Mouse (Mus musculus) yolk sac, embryonic 10.5 days (tissue): Measurements from ENCODE around the gene Clps.
A peak's percentile ranks its signal among the peaks of the same experiment; 100 is the strongest.

Source experiments
- DNase-seq: peaks from one replicate; pipeline ENCODE4 v3.0.0-alpha.2; 2017; ENCODE audit warnings: low spot score

The Clps gene

GRCm38 (mm10) chr17:28553040-28553793 lies 7.3 kb downstream of the Clps start:
- DNase-seq, result peak; percentile 52

- DNase-seq, result no peak
Measured at GRCm38 (mm10) chr17:28549111-28549510, 11.5 kb downstream of the Clps start, which contains the start of gene Clpsl2. Clpsl2 (plus strand) TSS chr17:28549411.

GRCm38 (mm10) chr17:28548550-28548949 lies 12.0 kb downstream of the Clps start:
- DNase-seq, result no peak

- no peak for DNase-seq
Measured at GRCm38 (mm10) chr17:28546925-28547324, 13.6 kb downstream of the Clps start.

GRCm38 (mm10) chr17:28537881-28538280 lies 22.7 kb downstream of the Clps start:
- DNase-seq, result no peak

- no peak for DNase-seq
Measured at GRCm38 (mm10) chr17:28533327-28533726, 27.2 kb downstream of the Clps start.

GRCm38 (mm10) chr17:28532557-28532956 lies 28.0 kb downstream of the Clps start:
- no peak for DNase-seq

- DNase-seq, result no peak
Measured at GRCm38 (mm10) chr17:28531946-28532345, 28.6 kb downstream of the Clps start.

- DNase-seq, result no peak
Measured at GRCm38 (mm10) chr17:28530506-28530905, 30.1 kb downstream of the Clps start, which contains the start of gene Armc12. Armc12 (plus strand) TSS chr17:28530806.

GRCm38 (mm10) chr17:28529116-28529515 lies 31.4 kb downstream of the Clps start:
- no peak for DNase-seq

GRCm38 (mm10) chr17:28528043-28528351 lies 32.6 kb downstream of the Clps start:
- peak; percentile 80 for DNase-seq

GRCm38 (mm10) chr17:28527184-28528042 lies 33.2 kb downstream of the Clps start:
- DNase-seq, result peak; percentile 77

GRCm38 (mm10) chr17:28524831-28525430 lies 35.6 kb downstream of the Clps start:
- no peak for DNase-seq

GRCm38 (mm10) chr17:28524009-28524695 lies 36.4 kb downstream of the Clps start:
- no peak for DNase-seq

GRCm38 (mm10) chr17:28523355-28524008 lies 37.1 kb downstream of the Clps start:
- DNase-seq, result no peak

GRCm38 (mm10) chr17:28522623-28523354 lies 37.8 kb downstream of the Clps start:
- DNase-seq, result peak; percentile 89

- no peak for DNase-seq
Measured at GRCm38 (mm10) chr17:28521920-28522319, 38.6 kb downstream of the Clps start.

GRCm38 (mm10) chr17:28521071-28521726 lies 39.4 kb downstream of the Clps start:
- DNase-seq, result no peak

- no peak for DNase-seq
Measured at GRCm38 (mm10) chr17:28520561-28520960, 40.0 kb downstream of the Clps start.

GRCm38 (mm10) chr17:28519827-28520226 lies 40.7 kb downstream of the Clps start:
- no peak for DNase-seq
